Mouse (Mus musculus) right cerebral cortex, postnatal 14 days (tissue): ENCODE data around the gene Dcst1.

Source experiments
- DNase-seq: peaks from one replicate; pipeline ENCODE4 v3.0.0; 2022

Gene Dcst1

GRCm38 (mm10) chr3:89330948-89331347 lies 34.1 kb downstream of the Dcst1 start:
- DNase-seq = no peak

DNA sequence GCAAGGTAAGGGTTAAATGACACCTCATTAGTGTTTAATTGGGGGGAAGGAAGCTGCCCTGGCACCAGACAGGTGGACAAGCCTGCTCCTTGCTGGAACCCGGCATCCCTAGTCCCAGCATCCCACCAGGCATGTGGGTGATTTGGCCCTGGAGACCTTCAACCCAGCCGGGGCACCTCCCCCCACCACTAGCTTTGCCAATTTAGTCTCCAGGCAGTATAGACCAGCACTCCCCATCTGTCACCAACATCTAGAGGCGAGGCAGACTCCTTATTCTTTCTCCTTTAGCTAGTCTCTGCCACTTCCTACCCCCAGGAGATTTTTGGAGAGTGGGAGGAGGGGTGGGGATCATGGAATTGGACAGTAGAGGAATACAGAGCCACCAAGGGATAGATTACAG lies 34.7 kb downstream of the Dcst1 start:
- DNase-seq = no peak

- DNase-seq = no peak
These were observed 36.4 kb downstream of the Dcst1 start for GRCm38 (mm10) chr3:89328623-89329022.

GRCm38 (mm10) chr3:89327371-89327870 lies 37.6 kb downstream of the Dcst1 start:
- no peak for DNase-seq

- DNase-seq = no peak
These were observed 39.2 kb downstream of the Dcst1 start for GRCm38 (mm10) chr3:89325882-89326281.

GRCm38 (mm10) chr3:89322514-89323165 lies 42.4 kb downstream of the Dcst1 start, which contains the start of gene Efna3:
Gene Efna3 (minus strand): TSS chr3:89322965.
- DNase-seq = peak; percentile 85

- no peak for DNase-seq
These were observed 42.9 kb downstream of the Dcst1 start for GRCm38 (mm10) chr3:89322131-89322500.

DNA sequence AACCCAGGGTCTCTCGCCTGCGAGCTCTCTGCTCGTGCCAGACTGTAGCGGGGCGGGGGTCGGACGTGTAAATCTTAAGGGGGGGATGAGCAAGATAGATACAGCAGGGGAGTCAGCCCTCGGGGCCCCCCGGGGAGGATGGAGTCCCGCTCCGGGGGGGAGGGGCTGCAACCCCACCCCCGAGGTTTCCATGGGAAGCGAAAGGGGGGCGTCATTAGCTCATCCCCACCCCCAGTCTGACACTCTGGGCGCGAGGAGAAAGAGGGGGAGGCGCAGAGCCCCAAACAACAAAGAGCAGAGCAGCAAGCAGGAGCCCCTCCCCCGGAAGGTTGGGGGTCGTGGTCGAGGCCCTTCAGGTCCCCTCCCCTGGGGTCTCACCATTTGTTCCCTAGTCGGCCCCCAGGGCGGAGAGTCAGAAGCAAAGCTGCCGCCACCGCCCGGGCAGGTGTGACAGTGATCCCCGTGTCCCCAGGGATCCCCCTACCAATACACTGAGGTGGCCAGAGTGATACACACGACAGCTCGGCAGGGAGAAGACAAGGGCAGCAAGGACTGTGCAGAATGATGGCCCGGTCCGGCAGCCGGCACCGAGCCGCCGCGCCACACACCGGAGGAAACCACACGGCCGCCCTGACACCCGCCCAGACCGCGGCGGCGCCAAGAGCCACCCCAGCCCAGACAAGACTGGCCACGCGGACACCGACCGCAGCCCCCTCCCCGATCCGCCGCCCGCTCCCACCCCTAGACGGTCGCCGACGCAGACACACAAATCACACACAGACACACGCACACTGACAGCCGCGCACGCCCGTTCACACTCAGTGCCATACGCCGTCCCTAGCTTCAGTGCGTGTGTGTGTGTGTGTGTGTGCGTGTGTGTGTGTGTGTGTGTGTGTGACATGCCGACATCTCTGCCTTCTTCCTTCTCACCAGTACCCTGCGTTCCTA lies 43.6 kb downstream of the Dcst1 start:
- peak; percentile 61 for DNase-seq

DNA sequence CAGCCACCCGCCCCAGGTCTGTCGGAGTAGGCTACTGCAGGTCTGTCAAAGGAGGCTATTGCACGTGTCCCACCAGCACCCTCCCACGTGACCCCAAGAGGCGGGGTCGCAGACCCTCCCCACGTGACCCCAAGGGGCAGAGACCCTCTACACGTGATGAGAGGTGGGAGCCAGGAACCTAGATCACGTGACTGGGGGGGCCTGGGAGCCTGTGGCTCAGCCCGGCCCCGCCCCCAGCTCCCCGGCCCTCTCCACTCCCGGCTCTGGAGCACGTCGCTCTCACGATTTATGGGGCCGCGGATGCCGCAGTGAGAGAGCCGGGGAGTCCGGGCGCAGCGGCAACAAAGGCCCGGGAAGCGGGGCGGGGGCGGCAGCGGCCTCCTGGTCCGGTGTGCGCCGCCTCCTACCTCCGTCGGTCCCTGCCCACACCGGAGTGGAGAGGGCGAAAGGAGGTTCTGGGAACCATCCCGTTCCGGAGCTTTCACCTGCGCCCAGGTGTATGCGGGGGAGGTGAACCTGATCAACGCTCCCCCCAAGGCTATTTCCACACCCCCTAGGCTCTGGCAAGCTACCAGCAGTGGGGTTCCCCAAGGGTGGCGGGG lies 44.4 kb downstream of the Dcst1 start:
- DNase-seq = peak; percentile 63

- peak; percentile 66 for DNase-seq
These were observed 45.3 kb downstream of the Dcst1 start for GRCm38 (mm10) chr3:89319591-89320350.

GRCm38 (mm10) chr3:89318971-89319590 lies 46.0 kb downstream of the Dcst1 start:
- DNase-seq = no peak

GRCm38 (mm10) chr3:89318316-89318715 lies 46.7 kb downstream of the Dcst1 start:
- no peak for DNase-seq

GRCm38 (mm10) chr3:89317246-89317645 lies 47.8 kb downstream of the Dcst1 start:
- DNase-seq = no peak

GRCm38 (mm10) chr3:89316833-89317232 lies 48.2 kb downstream of the Dcst1 start:
- DNase-seq = peak; percentile 83

DNA sequence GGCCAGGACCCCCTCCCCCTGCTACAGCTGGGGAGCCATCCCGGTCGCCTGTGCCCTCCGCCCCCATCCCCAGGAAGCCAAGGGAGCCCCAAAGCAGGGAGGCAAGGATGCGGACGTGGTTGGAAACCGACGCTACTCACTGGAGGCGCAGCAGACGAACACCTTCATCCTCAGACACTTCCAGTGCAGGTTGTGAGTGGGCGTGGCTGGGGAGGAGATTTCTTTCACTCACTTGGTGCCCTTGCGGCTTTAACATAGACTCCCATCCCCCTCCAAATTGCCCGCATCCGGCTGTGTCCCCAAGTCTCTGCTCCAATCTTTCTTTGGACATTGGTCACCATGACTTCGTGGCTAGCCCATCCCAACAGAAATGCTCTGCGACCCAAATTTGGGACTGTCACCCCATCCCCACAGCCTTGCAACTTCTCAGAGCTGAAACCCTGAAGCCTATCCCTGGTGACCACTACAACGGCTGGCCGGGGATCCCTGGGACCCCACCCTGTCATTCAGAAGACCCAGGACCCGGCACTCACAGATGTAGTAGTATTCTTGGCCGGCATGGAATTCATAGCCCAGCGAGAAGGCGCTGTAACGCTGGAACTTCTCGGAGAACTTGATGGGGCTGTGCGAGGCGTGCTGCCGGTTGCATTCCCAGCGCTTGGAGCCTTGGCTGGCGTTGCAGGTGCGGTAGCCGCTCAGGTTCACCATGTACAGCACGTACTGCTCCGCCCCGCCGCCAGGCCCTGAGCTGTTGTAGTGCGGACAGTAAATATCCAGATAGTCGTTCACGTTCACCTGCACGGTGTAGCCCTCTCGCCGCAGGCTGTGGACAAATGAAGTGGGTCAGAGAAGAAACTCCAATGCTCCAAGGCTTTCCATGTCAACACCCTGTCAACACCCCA lies 48.9 kb downstream of the Dcst1 start:
- no peak for DNase-seq

GRCm38 (mm10) chr3:89315195-89315929 lies 49.7 kb downstream of the Dcst1 start:
- peak; percentile 85 for DNase-seq

GRCm38 (mm10) chr3:89314791-89315190 lies 50.3 kb downstream of the Dcst1 start:
- DNase-seq = no peak

GRCm38 (mm10) chr3:89314340-89314739 lies 50.7 kb downstream of the Dcst1 start:
- DNase-seq = no peak

GRCm38 (mm10) chr3:89308089-89308488 lies 57.0 kb downstream of the Dcst1 start:
- no peak for DNase-seq
